Mouse (Mus musculus) liver, embryonic 11.5 days (tissue): Measurements from ENCODE around the gene Nol3. TPM values are rescaled to one million over a fixed set of nuclear protein-coding genes. Genes with fewer than 3 reads are reported as not detected.

Experiments used
- ATAC-seq: fragments of 200-750 bp; cut with Nextera tagmentation; replicated peaks from 2 replicates; pipeline ENCODE4 v1.8.0; 2017; ENCODE audit warnings: moderate number of reproducible peaks, mild to moderate bottlenecking, moderate TSS enrichment, moderate library complexity; ENCODE audit not compliant: low FRiP score
- DNase-seq: peaks from one replicate; pipeline ENCODE4 v3.0.0-alpha.2; 2017; ENCODE audit warnings: low spot score
- H3K27ac ChIP-seq: fragments of 300-500 bp; sonication (generic); 2 replicates; pipeline ENCODE4 v1.5.1; 2014; ENCODE audit warnings: mild to moderate bottlenecking, low read depth, low read length, control low read depth
- H3K27me3 ChIP-seq: fragments of 300-500 bp; sonication (generic); replicated peaks from 2 replicates; pipeline ENCODE4 v1.6.1; 2014; ENCODE audit warnings: low read length, mixed read lengths; ENCODE audit not compliant: control insufficient read depth, insufficient read depth
- H3K36me3 ChIP-seq: fragments of 300-500 bp; sonication (generic); 2 replicates; pipeline ENCODE4 v1.6.1; 2014; ENCODE audit warnings: mild to moderate bottlenecking, low read length, moderate library complexity, mixed read lengths; ENCODE audit not compliant: control insufficient read depth, insufficient read depth
- H3K4me1 ChIP-seq: fragments of 300-500 bp; sonication (generic); replicated peaks from 2 replicates; pipeline ENCODE4 v1.6.1; 2014; ENCODE audit warnings: low read length, mixed read lengths; ENCODE audit not compliant: control insufficient read depth, insufficient read depth
- H3K4me2 ChIP-seq: fragments of 300-500 bp; sonication (generic); 2 replicates; pipeline ENCODE4 v1.6.1; 2014; ENCODE audit warnings: mild to moderate bottlenecking, control low read depth, moderate library complexity
- H3K4me3 ChIP-seq: fragments of 300-500 bp; sonication (generic); 2 replicates; pipeline ENCODE4 v1.5.1; 2014; ENCODE audit warnings: low read depth, low read length, control low read depth
- H3K9ac ChIP-seq: fragments of 300-500 bp; sonication (generic); 2 replicates; pipeline ENCODE4 v1.6.1; 2014; ENCODE audit warnings: low read depth, low read length, control low read depth
- H3K9me3 ChIP-seq: fragments of 300-500 bp; sonication (generic); 2 replicates; pipeline ENCODE4 v1.6.1; 2016; ENCODE audit warnings: low read length, inconsistent platforms, mixed read lengths; ENCODE audit not compliant: control insufficient read depth
- WGBS: fragments of 180-500 bp; shearing (Covaris S2); extraction: QIAGEN DNeasy Blood & Tissue Kit; methylation state at CpG from one replicate; pipeline ENCODE4 v1.1.7; 2014; 5-methylcytosine and 5-hydroxymethylcytosine counted together
- polyA plus RNA-seq: library from polyadenylated mRNA; unstranded; fragments of >200 nt; fragmentation: Nextera tagmentation; extraction: Ambion mirVana; gene quantifications from 2 replicates; pipeline ENCODE4 v1.2.1, GENCODE M21; 2014

Nol3 gene
- polyA plus RNA-seq, 1 experiment from 2014 or later, result 0.14 TPM

GRCm38 (mm10) chr8:105281821-105282220 lies 5.9 kb downstream of the Nol3 start:
- 86% methylated on average over 12 of the region's 12 CpGs for WGBS
- H3K27me3 ChIP-seq, result peaks cover 60% of the 10 kb centered on the region
- H3K4me2 ChIP-seq, result no peak overlapping the region

GRCm38 (mm10) chr8:105282239-105282638 lies 6.3 kb downstream of the Nol3 start:
- no peak overlapping the region for H3K4me3 ChIP-seq
- no peak overlapping the region for H3K27ac ChIP-seq
- peaks cover 56% of the 10 kb centered on the region for H3K27me3 ChIP-seq
- ATAC-seq, result no peak
- H3K9ac ChIP-seq, result no peak overlapping the region
- WGBS, result 57% methylated on average over 4 of the region's 4 CpGs
- H3K36me3 ChIP-seq, result no peaks in the 10 kb centered on the region
- DNase-seq, result no peak
- H3K9me3 ChIP-seq, result no peaks in the 10 kb centered on the region
- H3K4me2 ChIP-seq, result no peak overlapping the region
- peaks cover 12% of the 10 kb centered on the region for H3K4me1 ChIP-seq

More at GRCm38 (mm10) chr8:105281821-105282220, 5.9 kb downstream of the Nol3 start:
- Histone ChIP-seq H3K9ac (no peak overlapping the region), H3K27ac (no peak overlapping the region), H3K4me1 (peaks cover 12% of the 10 kb centered on the region), H3K4me3 (no peak overlapping the region), H3K9me3 (no peaks in the 10 kb centered on the region), H3K36me3 (no peaks in the 10 kb centered on the region)
- no peak for DNase-seq
- ATAC-seq, result no peak

- no peak overlapping the region; the same call in 1 of the 2 replicates for H3K9ac ChIP-seq
- DNase-seq (peak; percentile 69), ATAC-seq (peak; percentile 76)
- WGBS, result 27% methylated on average over 23 of the region's 23 CpGs
- H3K27me3 ChIP-seq, result peaks cover 48% of the 10 kb centered on the region
- H3K36me3 ChIP-seq, result no peaks in the 10 kb centered on the region
- peak overlapping the region; percentile 33 for H3K4me2 ChIP-seq
- H3K27ac ChIP-seq, result no peak overlapping the region
- no peak overlapping the region for H3K4me3 ChIP-seq
- no peaks in the 10 kb centered on the region for H3K9me3 ChIP-seq
- H3K4me1 ChIP-seq, result peaks cover 12% of the 10 kb centered on the region
These were observed 7.1 kb downstream of the Nol3 start for GRCm38 (mm10) chr8:105283074-105283473.

- Histone ChIP-seq H3K27me3 (peaks cover 35% of the 10 kb centered on the region), H3K4me3 (no peak overlapping the region), H3K36me3 (no peaks in the 10 kb centered on the region), H3K4me1 (peaks cover 23% of the 10 kb centered on the region), H3K4me2 (no peak overlapping the region), H3K9me3 (no peaks in the 10 kb centered on the region), H3K27ac (no peak overlapping the region), H3K9ac (no peak overlapping the region)
- ATAC-seq, result no peak
- WGBS, result 42% methylated on average over 12 of the region's 12 CpGs
- DNase-seq, result no peak
These were observed 9.6 kb downstream of the Nol3 start for GRCm38 (mm10) chr8:105285514-105285913.

GRCm38 (mm10) chr8:105286907-105287306 lies 11.0 kb downstream of the Nol3 start:
- Histone ChIP-seq H3K9me3 (no peaks in the 10 kb centered on the region), H3K27me3 (peaks cover 35% of the 10 kb centered on the region), H3K9ac (no peak overlapping the region), H3K4me3 (no peak overlapping the region), H3K4me1 (peaks cover 26% of the 10 kb centered on the region), H3K36me3 (no peaks in the 10 kb centered on the region), H3K27ac (no peak overlapping the region), H3K4me2 (no peak overlapping the region)
- 85% methylated on average over 4 of the region's 4 CpGs for WGBS
- ATAC-seq (no peak), DNase-seq (no peak)

- Histone ChIP-seq H3K4me2 (no peak overlapping the region), H3K27me3 (peaks cover 25% of the 10 kb centered on the region), H3K4me1 (peaks cover 20% of the 10 kb centered on the region), H3K4me3 (no peak overlapping the region), H3K27ac (no peak overlapping the region), H3K9ac (no peak overlapping the region), H3K36me3 (no peaks in the 10 kb centered on the region), H3K9me3 (no peaks in the 10 kb centered on the region)
- DNase-seq, result no peak
- ATAC-seq, result no peak
- 87% methylated on average over 5 of the region's 5 CpGs for WGBS
These were observed 12.3 kb downstream of the Nol3 start for GRCm38 (mm10) chr8:105288231-105288630.

- peak; percentile 89 for ATAC-seq
- Histone ChIP-seq H3K36me3 (peaks cover 2% of the 10 kb centered on the region; the same call in 1 of the 2 replicates), H3K27ac (peak overlapping the region; percentile 44), H3K27me3 (peaks cover 25% of the 10 kb centered on the region), H3K9me3 (no peaks in the 10 kb centered on the region), H3K4me3 (peak overlapping the region; percentile 52), H3K4me2 (peak overlapping the region; percentile 91), H3K9ac (peak overlapping the region; percentile 60), H3K4me1 (peaks cover 20% of the 10 kb centered on the region)
- peak; percentile 94 for DNase-seq
- under 1% methylated on average over 53 of the region's 53 CpGs for WGBS
These were observed 13.2 kb downstream of the Nol3 start for GRCm38 (mm10) chr8:105288958-105289732.

- ATAC-seq, result peak; percentile 24; the same call in 1 of the 2 replicates
These were observed 14.0 kb downstream of the Nol3 start, which contains the start of gene 4931428F04Rik for GRCm38 (mm10) chr8:105289805-105290460. Gene 4931428F04Rik (minus strand): TSS chr8:105289864.

More at GRCm38 (mm10) chr8:105289805-105290460, 14.0 kb downstream of the Nol3 start, which contains the start of gene 4931428F04Rik:
- H3K4me3 ChIP-seq, result peak within 1 kb of the TSS; percentile 52
- H3K27me3 ChIP-seq, result peaks cover 20% of the 10 kb centered on the region
- no peaks in the 10 kb centered on the region for H3K9me3 ChIP-seq
- peak within 1 kb of the TSS; percentile 60 for H3K9ac ChIP-seq
- peaks cover 2% of the 10 kb centered on the region; the same call in 1 of the 2 replicates for H3K36me3 ChIP-seq
- H3K27ac ChIP-seq, result peak within 1 kb of the TSS; percentile 44
- peak; percentile 54 for DNase-seq
- 5% methylated on average over 43 of the region's 43 CpGs for WGBS
- H3K4me1 ChIP-seq, result peaks cover 20% of the 10 kb centered on the region
- peak within 1 kb of the TSS; percentile 91 for H3K4me2 ChIP-seq
